Mouse (Mus musculus) layer of hippocampus, adult 11-12 months (tissue): ENCODE results near the gene Vti1a.

ENCODE experiments used
- DNase-seq: peaks from one replicate; pipeline ENCODE4 v3.0.0; 2022; ENCODE audit warnings: low spot score

Gene Vti1a

GRCm38 (mm10) chr19:55525056-55525455, 209.0 kb downstream of the Vti1a start:
- no peak for DNase-seq

GRCm38 (mm10) chr19:55526717-55527235, 210.7 kb downstream of the Vti1a start:
- no peak for DNase-seq

- no peak for DNase-seq
Observed at GRCm38 (mm10) chr19:55530041-55530440, 213.9 kb downstream of the Vti1a start.

- no peak for DNase-seq
Observed at GRCm38 (mm10) chr19:55532681-55533080, 216.6 kb downstream of the Vti1a start.

GRCm38 (mm10) chr19:55536273-55536937, 220.3 kb downstream of the Vti1a start:
- no peak for DNase-seq

- DNase-seq = peak; percentile 25
Observed at GRCm38 (mm10) chr19:55537691-55538090, 221.6 kb downstream of the Vti1a start.

- DNase-seq = no peak
Observed at GRCm38 (mm10) chr19:55541641-55542040, 225.5 kb downstream of the Vti1a start.

GRCm38 (mm10) chr19:55542461-55542860, 226.4 kb downstream of the Vti1a start:
- no peak for DNase-seq

- no peak for DNase-seq
Observed at GRCm38 (mm10) chr19:55543188-55543587, 227.1 kb downstream of the Vti1a start.

GRCm38 (mm10) chr19:55544498-55544897, 228.4 kb downstream of the Vti1a start:
- no peak for DNase-seq

- DNase-seq = peak; percentile 76
Observed at GRCm38 (mm10) chr19:55545529-55545928, 229.4 kb downstream of the Vti1a start.

GRCm38 (mm10) chr19:55546009-55546528, 230.0 kb downstream of the Vti1a start:
- no peak for DNase-seq

- no peak for DNase-seq
Observed at GRCm38 (mm10) chr19:55548206-55548605, 232.1 kb downstream of the Vti1a start.

- no peak for DNase-seq
Observed at GRCm38 (mm10) chr19:55548656-55549055, 232.6 kb downstream of the Vti1a start.

GRCm38 (mm10) chr19:55550176-55550575, 234.1 kb downstream of the Vti1a start:
- no peak for DNase-seq

GRCm38 (mm10) chr19:55552339-55552738, 236.2 kb downstream of the Vti1a start:
- no peak for DNase-seq

- DNase-seq = no peak
Observed at GRCm38 (mm10) chr19:55552861-55553260, 236.8 kb downstream of the Vti1a start.

- no peak for DNase-seq
Observed at GRCm38 (mm10) chr19:55554295-55554694, 238.2 kb downstream of the Vti1a start.

- DNase-seq = no peak
Observed at GRCm38 (mm10) chr19:55554703-55555102, 238.6 kb downstream of the Vti1a start.

GRCm38 (mm10) chr19:55556168-55556999, 240.3 kb downstream of the Vti1a start:
- peak; percentile 45 for DNase-seq

- DNase-seq = no peak
Observed at GRCm38 (mm10) chr19:55559331-55559730, 243.2 kb downstream of the Vti1a start.

GRCm38 (mm10) chr19:55560088-55560682, 244.1 kb downstream of the Vti1a start:
- DNase-seq = no peak
